Mouse (Mus musculus) erythroblast, embryonic 14.5 days (primary cell): ENCODE results near the gene Nrip1. TPM values are rescaled to one million over a fixed set of nuclear protein-coding genes. Genes with fewer than 3 reads are reported as not detected.

ENCODE experiments used
- H3K27me3 ChIP-seq: 2 replicates; pipeline ENCODE4 v1.6.1; 2012; ENCODE audit warnings: inconsistent platforms; ENCODE audit not compliant: control insufficient read depth
- H3K36me3 ChIP-seq: 2 replicates; pipeline ENCODE4 v1.6.1; 2012; ENCODE audit warnings: mild to moderate bottlenecking, inconsistent platforms; ENCODE audit not compliant: control insufficient read depth
- H3K4me1 ChIP-seq: 2 replicates; pipeline ENCODE4 v1.6.1; 2012; ENCODE audit warnings: inconsistent platforms; ENCODE audit not compliant: control insufficient read depth
- H3K4me3 ChIP-seq: replicated peaks from 2 replicates; pipeline ENCODE3; 2012; ENCODE audit warnings: moderate library complexity, mild to moderate bottlenecking, inconsistent platforms
- H3K9me3 ChIP-seq: 2 replicates; pipeline ENCODE4 v1.6.1; 2012; ENCODE audit warnings: low read length, inconsistent platforms, mixed read lengths; ENCODE audit not compliant: control insufficient read depth
- GATA1 ChIP-seq: IDR thresholded peaks from 2 replicates; pipeline ENCODE4 v1.6.1; 2012; ENCODE audit warnings: low read length, inconsistent platforms, mixed read lengths
- TAL1 ChIP-seq: IDR thresholded peaks from 3 replicates; pipeline ENCODE4 v1.6.1; 2012; ENCODE audit warnings: low read length, inconsistent platforms, mixed read lengths
- polyA plus RNA-seq: library from polyadenylated mRNA; stranded (reverse); fragments of >175 nt; gene quantifications from 2 replicates; pipeline ENCODE4 v1.2.3, GENCODE M21; 2012

Gene Nrip1
- polyA plus RNA-seq, 1 experiment: 0.55 TPM

GRCm38 (mm10) chr16:76306446-76306845, 67.2 kb downstream of the Nrip1 start:
- peaks cover 74% of the 10 kb centered on the region for H3K36me3 ChIP-seq

GRCm38 (mm10) chr16:76303436-76303835, 70.2 kb downstream of the Nrip1 start:
- TF ChIP-seq GATA1: no peak
- TF ChIP-seq TAL1: no peak
- Histone ChIP-seq H3K4me1 (peaks cover 48% of the 10 kb centered on the region), H3K9me3 (no peaks in the 10 kb centered on the region), H3K27me3 (no peaks in the 10 kb centered on the region), H3K4me3 (no peak overlapping the region), H3K36me3 (peaks cover 60% of the 10 kb centered on the region)

More at GRCm38 (mm10) chr16:76306446-76306845, 67.2 kb downstream of the Nrip1 start:
- TF ChIP-seq TAL1 (no peak), GATA1 (no peak)
- no peaks in the 10 kb centered on the region for H3K9me3 ChIP-seq
- H3K4me1 ChIP-seq: peaks cover 43% of the 10 kb centered on the region
- H3K4me3 ChIP-seq: no peak overlapping the region
- no peaks in the 10 kb centered on the region for H3K27me3 ChIP-seq

GRCm38 (mm10) chr16:76301728-76302050, 71.9 kb downstream of the Nrip1 start:
- H3K36me3 ChIP-seq: peaks cover 54% of the 10 kb centered on the region
- H3K27me3 ChIP-seq: no peaks in the 10 kb centered on the region
- no peak for TF ChIP-seq GATA1
- no peak for TF ChIP-seq TAL1
- peaks cover 44% of the 10 kb centered on the region for H3K4me1 ChIP-seq
- no peaks in the 10 kb centered on the region for H3K9me3 ChIP-seq
- no peak overlapping the region for H3K4me3 ChIP-seq

- H3K4me3 ChIP-seq: no peak overlapping the region
- H3K9me3 ChIP-seq: no peaks in the 10 kb centered on the region
- TF ChIP-seq TAL1: no peak
- TF ChIP-seq GATA1: no peak
- peaks cover 54% of the 10 kb centered on the region for H3K36me3 ChIP-seq
- H3K4me1 ChIP-seq: peaks cover 43% of the 10 kb centered on the region
- H3K27me3 ChIP-seq: no peaks in the 10 kb centered on the region
Observed at GRCm38 (mm10) chr16:76301037-76301727, 72.4 kb downstream of the Nrip1 start.

GRCm38 (mm10) chr16:76300452-76300851, 73.2 kb downstream of the Nrip1 start:
- no peak for TF ChIP-seq GATA1
- TF ChIP-seq TAL1: no peak
- Histone ChIP-seq H3K4me3 (no peak overlapping the region), H3K36me3 (peaks cover 54% of the 10 kb centered on the region), H3K4me1 (peaks cover 41% of the 10 kb centered on the region), H3K9me3 (no peaks in the 10 kb centered on the region), H3K27me3 (no peaks in the 10 kb centered on the region)

- Histone ChIP-seq H3K4me3 (no peak overlapping the region), H3K36me3 (peaks cover 57% of the 10 kb centered on the region), H3K27me3 (no peaks in the 10 kb centered on the region), H3K9me3 (no peaks in the 10 kb centered on the region), H3K4me1 (peaks cover 45% of the 10 kb centered on the region)
- TF ChIP-seq TAL1 (no peak), GATA1 (peak; percentile 13; the same call in 1 of the 2 replicates)
Observed at GRCm38 (mm10) chr16:76299511-76299910, 74.1 kb downstream of the Nrip1 start.

GRCm38 (mm10) chr16:76295322-76295721, 78.3 kb downstream of the Nrip1 start:
- peaks cover 71% of the 10 kb centered on the region for H3K36me3 ChIP-seq
- H3K27me3 ChIP-seq: no peaks in the 10 kb centered on the region
- TF ChIP-seq TAL1 (no peak), GATA1 (no peak)

GRCm38 (mm10) chr16:76294550-76294949, 79.1 kb downstream of the Nrip1 start:
- peaks cover 75% of the 10 kb centered on the region for H3K36me3 ChIP-seq
- TF ChIP-seq GATA1 (no peak), TAL1 (no peak)
- peak overlapping the region; percentile 8 for H3K4me3 ChIP-seq
- H3K27me3 ChIP-seq: no peaks in the 10 kb centered on the region
- H3K9me3 ChIP-seq: no peaks in the 10 kb centered on the region
- peaks cover 42% of the 10 kb centered on the region for H3K4me1 ChIP-seq

More at GRCm38 (mm10) chr16:76295322-76295721, 78.3 kb downstream of the Nrip1 start:
- H3K4me1 ChIP-seq: peaks cover 47% of the 10 kb centered on the region
- H3K9me3 ChIP-seq: no peaks in the 10 kb centered on the region
- no peak overlapping the region for H3K4me3 ChIP-seq

GRCm38 (mm10) chr16:76293765-76294463, 79.7 kb downstream of the Nrip1 start:
- Histone ChIP-seq H3K4me1 (peaks cover 39% of the 10 kb centered on the region), H3K9me3 (no peaks in the 10 kb centered on the region), H3K27me3 (no peaks in the 10 kb centered on the region), H3K36me3 (peaks cover 81% of the 10 kb centered on the region), H3K4me3 (peak overlapping the region; percentile 33)
- TF ChIP-seq TAL1 (peak; percentile 43; the same call in 2 of the 3 replicates), GATA1 (peak; percentile 79)

- Histone ChIP-seq H3K4me3 (no peak overlapping the region), H3K4me1 (peaks cover 38% of the 10 kb centered on the region), H3K27me3 (no peaks in the 10 kb centered on the region), H3K9me3 (no peaks in the 10 kb centered on the region), H3K36me3 (peaks cover 84% of the 10 kb centered on the region)
- TF ChIP-seq GATA1 (no peak), TAL1 (no peak)
Observed at GRCm38 (mm10) chr16:76293176-76293575, 80.5 kb downstream of the Nrip1 start.
